Mouse (Mus musculus) small intestine, adult 2 months (tissue): Measurements from ENCODE around the gene Dhrs9.

Source experiments
- CTCF ChIP-seq: fragments of 200-500 bp; IDR thresholded peaks from 2 replicates; pipeline ENCODE4 v1.5.1; 2012; ENCODE audit warnings: low read depth, mild to moderate bottlenecking, control low read depth, inconsistent platforms, low read length, moderate library complexity, mixed read lengths; ENCODE audit not compliant: insufficient replicate concordance, insufficient read length; ENCODE audit errors: extremely low read depth
- POLR2A ChIP-seq: fragments of 200-500 bp; IDR thresholded peaks from 2 replicates; pipeline ENCODE4 v1.6.1; 2012; ENCODE audit warnings: low read depth, mild to moderate bottlenecking, control low read depth, inconsistent platforms, low read length, moderate library complexity

DNA sequence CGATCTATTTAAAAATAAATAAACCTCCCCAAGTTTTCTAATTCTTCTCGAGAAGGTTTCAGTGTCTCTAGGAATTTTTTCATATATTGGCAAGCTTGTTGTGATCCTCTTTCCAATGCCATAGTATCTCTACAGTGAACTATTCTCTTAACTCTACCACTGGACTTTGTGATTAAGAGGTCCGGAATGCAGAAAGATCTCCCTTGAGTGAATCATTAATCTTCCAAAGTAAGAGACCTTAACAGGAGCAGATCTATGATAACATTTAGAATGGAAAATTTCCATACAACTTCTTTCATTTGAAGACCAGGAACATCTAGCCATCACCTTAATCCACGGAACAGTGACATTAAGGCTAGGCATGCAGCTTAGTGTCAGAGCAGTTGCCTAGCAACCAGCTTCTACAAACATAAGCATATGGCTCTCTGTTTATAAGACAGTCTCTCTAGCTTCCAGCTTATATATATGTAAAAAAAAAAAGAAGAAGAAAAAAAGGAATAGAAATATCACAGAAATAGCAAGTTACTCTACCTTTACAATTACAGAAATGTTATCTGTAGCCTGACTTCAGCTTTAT is 65.7 kb downstream of the Dhrs9 start:
- TF ChIP-seq CTCF = no peak
- no peak for TF ChIP-seq POLR2A
